Mouse (Mus musculus) heart, postnatal 0 days (tissue): Measurements from ENCODE around the gene Ypel2. TPM values are rescaled to one million over a fixed set of nuclear protein-coding genes. Genes with fewer than 3 reads are reported as not detected.
A peak's percentile ranks its signal among the peaks of the same experiment; 100 is the strongest.

ENCODE experiments used
- ATAC-seq: fragments of 200-750 bp; cut with Nextera tagmentation; 2 replicates; pipeline ENCODE4 v1.8.0; 2017; ENCODE audit warnings: low read depth, moderate number of reproducible peaks, moderate library complexity; ENCODE audit not compliant: insufficient read depth
- DNase-seq: peaks from one replicate; pipeline ENCODE4 v3.0.0-alpha.2; 2016; ENCODE audit warnings: low spot score
- H3K27ac ChIP-seq: fragments of 300-500 bp; sonication (generic); 2 replicates; pipeline ENCODE4 v1.5.1; 2014; ENCODE audit warnings: low read depth, mild to moderate bottlenecking
- H3K27me3 ChIP-seq: fragments of 300-500 bp; sonication (generic); 2 replicates; pipeline ENCODE4 v1.6.1; 2014; ENCODE audit warnings: low read length, mixed read lengths; ENCODE audit not compliant: control insufficient read depth, insufficient read depth
- H3K36me3 ChIP-seq: fragments of 300-500 bp; sonication (generic); replicated peaks from 2 replicates; pipeline ENCODE4 v1.6.1; 2014; ENCODE audit warnings: low read length, mixed read lengths; ENCODE audit not compliant: control insufficient read depth, insufficient read depth
- H3K4me1 ChIP-seq: fragments of 300-500 bp; sonication (generic); 2 replicates; pipeline ENCODE4 v1.6.1; 2014; ENCODE audit warnings: antibody characterized with exemption; ENCODE audit not compliant: control insufficient read depth, insufficient read depth
- H3K4me2 ChIP-seq: fragments of 300-500 bp; sonication (generic); 2 replicates; pipeline ENCODE4 v1.6.1; 2014; ENCODE audit warnings: low read depth, mild to moderate bottlenecking, low read length, moderate library complexity
- H3K4me3 ChIP-seq: fragments of 300-500 bp; sonication (generic); 2 replicates; pipeline ENCODE4 v1.5.1; 2014; ENCODE audit warnings: low read depth, low read length
- H3K9ac ChIP-seq: fragments of 300-500 bp; sonication (generic); replicated peaks from 2 replicates; pipeline ENCODE4 v1.6.1; 2014; ENCODE audit warnings: low read depth, low read length, mixed read lengths
- H3K9me3 ChIP-seq: fragments of 300-500 bp; sonication (generic); replicated peaks from 2 replicates; pipeline ENCODE4 v1.6.1; 2016; ENCODE audit warnings: low read length; ENCODE audit not compliant: control insufficient read depth
- CTCF ChIP-seq: IDR thresholded peaks from 2 replicates; pipeline ENCODE4 v1.5.1; 2016; ENCODE audit warnings: antibody characterized with exemption, control low read depth, low read depth
- EP300 ChIP-seq: IDR thresholded peaks from 2 replicates; pipeline ENCODE4 v1.6.1; 2016; ENCODE audit warnings: antibody characterized with exemption, low read depth
- WGBS: fragments of 180-500 bp; shearing (Covaris S2); extraction: QIAGEN DNeasy Blood & Tissue Kit; methylation state at CpG from one replicate; pipeline ENCODE4 v1.1.7; 2014; 5-methylcytosine and 5-hydroxymethylcytosine counted together
- polyA plus RNA-seq: library from polyadenylated mRNA; unstranded; fragments of >200 nt; fragmentation: Nextera tagmentation; extraction: Ambion mirVana; gene quantifications from 2 replicates; pipeline ENCODE4 v1.2.1, GENCODE M21; 2015
- total RNA-seq: library from RNA; depleted of rRNA; stranded (reverse); fragments of >200 nt; gene quantifications from 2 replicates; pipeline ENCODE4 v1.2.3, GENCODE M21; 2014; ENCODE audit warnings: low replicate concordance

Gene Ypel2
- total and polyA plus RNA-seq, 2 experiments from 2014 or later = 16.1 to 16.3 TPM

GRCm38 (mm10) chr11:86929531-86929930 is 64.0 kb downstream of the Ypel2 start:
- no peak for ATAC-seq
- Histone ChIP-seq H3K4me2 (no peak overlapping the region), H3K9me3 (no peaks in the 10 kb centered on the region), H3K4me3 (no peak overlapping the region), H3K9ac (no peak overlapping the region), H3K27ac (no peak overlapping the region), H3K27me3 (no peaks in the 10 kb centered on the region), H3K36me3 (no peaks in the 10 kb centered on the region), H3K4me1 (0 out of 2 replicates have a peak, but pooled peaks cover 6% of the 10 kb centered on the region)
- 74% methylated on average over 4 of the region's 4 CpGs for WGBS
- no peak for DNase-seq
- TF ChIP-seq CTCF = no peak
- TF ChIP-seq EP300 = no peak

DNA sequence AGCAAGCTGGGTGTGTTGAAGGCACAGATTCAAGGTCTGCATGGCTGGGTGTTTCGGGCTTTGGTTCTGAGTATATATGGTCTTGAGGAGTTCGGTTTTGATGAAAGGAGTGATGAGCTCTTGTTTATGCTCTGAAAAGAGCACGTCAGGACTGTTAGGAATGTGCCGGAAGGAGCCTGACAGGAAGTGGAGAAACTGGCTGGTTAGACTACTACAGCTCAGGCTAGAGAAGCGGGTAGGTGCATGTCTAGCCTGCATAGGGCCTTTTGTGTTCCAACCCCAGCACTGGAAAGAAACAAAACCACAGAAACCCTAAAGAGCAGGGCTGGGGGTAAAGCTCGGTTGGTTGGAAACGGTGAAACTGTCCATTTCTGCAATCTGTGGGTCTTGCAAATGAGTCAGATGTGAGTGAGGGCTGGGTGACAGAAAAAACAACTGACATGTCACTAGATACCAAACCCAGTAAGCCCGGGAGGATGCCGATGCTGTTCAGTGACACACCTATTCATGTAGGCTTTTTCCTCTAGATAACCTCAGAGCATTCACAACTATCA is 68.3 kb downstream of the Ypel2 start:
- TF ChIP-seq EP300 (no peak), CTCF (no peak)
- no peak for DNase-seq
- WGBS = 61% methylated on average over 9 of the region's 9 CpGs

GRCm38 (mm10) chr11:86924629-86925028 is 68.9 kb downstream of the Ypel2 start:
- H3K9ac ChIP-seq = no peak overlapping the region
- H3K9me3 ChIP-seq = no peaks in the 10 kb centered on the region
- ATAC-seq = no peak
- 87% methylated on average over 3 of the region's 3 CpGs for WGBS
- H3K36me3 ChIP-seq = no peaks in the 10 kb centered on the region
- TF ChIP-seq EP300 = no peak
- no peak for TF ChIP-seq CTCF
- no peak overlapping the region for H3K4me3 ChIP-seq
- DNase-seq = no peak
- H3K4me2 ChIP-seq = no peak overlapping the region
- H3K27me3 ChIP-seq = no peaks in the 10 kb centered on the region
- peaks cover 25% of the 10 kb centered on the region for H3K4me1 ChIP-seq
- no peak overlapping the region for H3K27ac ChIP-seq

More for the DNA sequence above, 68.3 kb downstream of the Ypel2 start:
- H3K4me3 ChIP-seq = no peak overlapping the region
- H3K27me3 ChIP-seq = no peaks in the 10 kb centered on the region
- ATAC-seq = no peak
- no peaks in the 10 kb centered on the region for H3K9me3 ChIP-seq
- H3K36me3 ChIP-seq = no peaks in the 10 kb centered on the region
- H3K9ac ChIP-seq = no peak overlapping the region
- peaks cover 19% of the 10 kb centered on the region for H3K4me1 ChIP-seq
- no peak overlapping the region for H3K4me2 ChIP-seq
- no peak overlapping the region for H3K27ac ChIP-seq

GRCm38 (mm10) chr11:86923654-86924053 is 69.9 kb downstream of the Ypel2 start:
- Histone ChIP-seq H3K27me3 (no peaks in the 10 kb centered on the region), H3K4me2 (no peak overlapping the region), H3K4me1 (peaks cover 27% of the 10 kb centered on the region), H3K27ac (no peak overlapping the region), H3K9ac (no peak overlapping the region), H3K36me3 (no peaks in the 10 kb centered on the region), H3K4me3 (no peak overlapping the region), H3K9me3 (no peaks in the 10 kb centered on the region)
- DNase-seq (no peak), ATAC-seq (no peak)
- WGBS = 76% methylated on average over 2 of the region's 2 CpGs
- TF ChIP-seq EP300 = no peak

DNA sequence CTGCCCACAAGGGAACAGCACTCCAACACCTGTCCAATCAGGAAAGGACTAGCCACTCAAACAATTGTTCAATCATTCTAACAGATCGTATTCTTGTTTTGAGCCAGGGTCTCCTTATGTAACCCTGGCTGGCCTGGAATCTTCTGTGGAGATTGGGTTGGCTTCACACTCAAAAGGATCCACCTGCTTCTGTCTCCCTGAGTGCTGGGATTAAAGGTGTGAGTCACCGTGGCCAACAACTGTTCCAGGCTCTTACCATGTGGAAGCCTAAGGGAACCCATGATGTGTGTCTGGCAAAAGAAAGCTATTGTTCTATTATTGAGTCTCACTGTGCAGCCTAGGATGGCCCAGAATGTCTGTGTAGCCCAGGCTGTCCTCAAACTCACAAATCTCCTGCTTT is 71.5 kb downstream of the Ypel2 start:
- Histone ChIP-seq H3K36me3 (no peaks in the 10 kb centered on the region), H3K9ac (no peak overlapping the region), H3K9me3 (no peaks in the 10 kb centered on the region), H3K4me3 (no peak overlapping the region), H3K4me2 (no peak overlapping the region), H3K4me1 (peaks cover 27% of the 10 kb centered on the region), H3K27me3 (no peaks in the 10 kb centered on the region), H3K27ac (no peak overlapping the region)
- 86% methylated on average over 2 of the region's 2 CpGs for WGBS
- DNase-seq (no peak), ATAC-seq (no peak)
- no peak for TF ChIP-seq EP300
- no peak for TF ChIP-seq CTCF

DNA sequence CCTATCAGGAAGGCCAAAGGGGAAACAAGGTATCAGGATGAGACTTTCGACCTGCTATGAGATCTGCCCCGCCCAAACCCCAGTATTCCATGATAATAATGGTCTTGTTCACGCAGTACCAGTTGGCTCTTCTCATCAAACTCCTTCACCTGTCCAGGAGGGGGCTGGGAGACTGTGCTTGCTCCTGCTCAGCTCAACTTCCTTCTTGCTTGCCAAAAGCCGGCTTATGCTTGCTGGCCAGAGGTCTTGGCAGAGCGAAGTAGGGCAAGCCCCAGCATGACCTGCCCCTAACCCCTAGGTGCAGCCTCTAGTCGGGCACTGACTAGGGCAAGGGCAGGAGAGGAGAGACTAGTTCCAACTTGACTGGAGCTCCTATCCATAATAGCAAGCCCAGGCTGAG is 72.2 kb downstream of the Ypel2 start:
- peaks cover 32% of the 10 kb centered on the region for H3K4me1 ChIP-seq
- ATAC-seq (no peak), DNase-seq (no peak)
- H3K9me3 ChIP-seq = no peaks in the 10 kb centered on the region
- H3K4me3 ChIP-seq = no peak overlapping the region
- no peaks in the 10 kb centered on the region for H3K27me3 ChIP-seq
- peak overlapping the region; percentile 89 for H3K27ac ChIP-seq
- H3K4me2 ChIP-seq = no peak overlapping the region
- WGBS = 77% methylated on average over 6 of the region's 6 CpGs
- TF ChIP-seq CTCF (no peak), EP300 (no peak)
- H3K36me3 ChIP-seq = no peaks in the 10 kb centered on the region
- H3K9ac ChIP-seq = no peak overlapping the region
